Mouse (Mus musculus): Measurements from ENCODE around the gene Vps33a. TPM values are rescaled to one million over a fixed set of nuclear protein-coding genes. Genes with fewer than 3 reads are reported as not detected.

Vps33a gene
- polyA plus RNA-seq (2016; fragmentation: Nextera tagmentation; extraction: Ambion mirVana) = 28.1 and 32.0 TPM in 2 replicates

DNA sequence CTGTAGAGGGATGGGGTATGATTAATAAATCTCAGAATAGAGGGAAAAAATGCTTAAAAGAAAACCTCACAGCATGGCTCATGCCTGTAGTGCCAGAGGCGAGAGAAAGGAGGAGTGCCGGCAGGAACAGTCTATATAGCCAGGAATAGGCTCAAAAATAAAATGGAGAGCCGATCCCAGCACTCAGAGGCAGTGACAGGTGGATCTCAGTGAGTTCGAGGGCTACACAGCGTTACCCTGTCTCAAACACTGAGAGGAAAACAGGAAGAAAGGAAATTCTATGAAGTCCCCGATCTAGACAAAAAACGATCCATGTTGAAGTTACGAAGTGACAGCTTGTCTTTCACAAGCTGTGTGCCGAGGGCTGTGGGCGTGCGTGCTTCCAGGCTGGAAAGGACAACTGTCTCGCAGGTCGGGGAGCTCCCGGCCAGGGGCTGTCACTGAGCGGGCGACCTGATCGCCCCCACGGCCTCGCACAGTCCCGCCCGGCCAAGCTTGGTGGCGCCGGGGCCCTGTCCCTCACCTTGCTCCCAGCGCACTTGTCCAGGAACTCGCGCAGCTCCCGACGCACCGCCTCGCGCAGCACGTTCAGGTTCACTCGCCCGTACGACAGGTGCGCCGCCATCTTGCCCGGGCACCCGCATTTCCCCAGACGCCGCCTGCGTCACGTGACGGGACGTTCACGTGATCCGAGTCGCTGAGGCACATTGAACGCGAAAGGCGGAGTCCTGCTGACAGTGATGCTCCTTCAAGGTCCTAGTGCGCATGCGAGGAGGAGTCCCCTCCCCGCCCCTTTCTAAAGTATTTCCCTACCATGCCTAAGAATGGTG lies at the start of gene Vps33a:
TSS of gene Vps33a (minus strand) at position 682 of the 830 bp plus-strand sequence.
- Histone ChIP-seq H3K36me3 (replicated peaks) (peaks cover 32% of the 10 kb centered on the region), H3K27me3 (replicated peaks; ENCODE audit: low read depth, poor library complexity, severe bottlenecking) (no peaks in the 10 kb centered on the region), H3K9me3 (no peaks in the 10 kb centered on the region), H3K27ac (replicated peaks) (peak within 1 kb of the TSS; percentile 87), H3K4me3 (peak within 1 kb of the TSS; percentile 98), H3K4me1 (peaks cover 9% of the 10 kb centered on the region)
- under 1% methylated on average over 54 of the region's 54 CpGs for WGBS
- DNase-seq (ENCODE audit: low spot score) = peak; percentile 98

- Histone ChIP-seq H3K4me3 (no peak overlapping the region), H3K36me3 (replicated peaks) (peaks cover 61% of the 10 kb centered on the region), H3K27me3 (replicated peaks; ENCODE audit: low read depth, poor library complexity, severe bottlenecking) (no peaks in the 10 kb centered on the region), H3K4me1 (no peaks in the 10 kb centered on the region), H3K9me3 (no peaks in the 10 kb centered on the region), H3K27ac (replicated peaks) (no peak overlapping the region)
- peak; percentile 17 for DNase-seq (ENCODE audit: low spot score)
- 70% methylated on average over 13 of the region's 13 CpGs for WGBS
Observed at GRCm38 (mm10) chr5:123622421-123622820, 49.6 kb upstream of the Vps33a start.

GRCm38 (mm10) chr5:123618558-123618957 lies 45.7 kb upstream of the Vps33a start:
- no peak overlapping the region for H3K27ac ChIP-seq (replicated peaks)
- no peaks in the 10 kb centered on the region for H3K9me3 ChIP-seq
- H3K27me3 ChIP-seq (replicated peaks; ENCODE audit: low read depth, poor library complexity, severe bottlenecking) = no peaks in the 10 kb centered on the region
- DNase-seq (ENCODE audit: low spot score) = peak; percentile 18
- peaks cover 82% of the 10 kb centered on the region for H3K36me3 ChIP-seq (replicated peaks)
- H3K4me1 ChIP-seq = no peaks in the 10 kb centered on the region
- WGBS = 68% methylated on average over 2 of the region's 2 CpGs
- H3K4me3 ChIP-seq = no peak overlapping the region

DNA sequence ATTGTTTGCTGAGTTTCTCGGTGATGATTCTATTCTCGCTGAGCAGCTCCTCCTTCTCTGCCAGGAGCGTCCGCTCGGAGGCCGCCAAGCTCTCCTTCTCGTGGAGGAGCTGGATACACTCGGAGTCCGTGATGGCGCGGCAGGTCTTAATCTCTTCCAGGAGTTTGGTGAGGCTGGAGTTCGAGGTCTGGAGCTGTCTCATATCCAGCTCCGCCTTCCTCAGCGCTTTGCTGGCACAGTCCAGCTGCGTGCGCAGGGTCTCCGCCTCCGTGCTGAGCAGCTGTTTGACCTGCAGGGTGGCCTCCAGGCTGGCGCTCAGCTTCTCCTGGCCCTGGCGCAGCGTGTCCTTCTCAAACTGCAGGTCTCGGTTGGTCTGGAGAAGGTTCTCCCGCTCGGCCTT lies 41.4 kb upstream of the Vps33a start:
- no peak overlapping the region for H3K27ac ChIP-seq (replicated peaks)
- H3K4me1 ChIP-seq = no peaks in the 10 kb centered on the region
- WGBS = 92% methylated on average over 24 of the region's 24 CpGs
- H3K4me3 ChIP-seq = no peak overlapping the region
- peaks cover 89% of the 10 kb centered on the region for H3K36me3 ChIP-seq (replicated peaks)
- no peaks in the 10 kb centered on the region for H3K27me3 ChIP-seq (replicated peaks; ENCODE audit: low read depth, poor library complexity, severe bottlenecking)
- no peak for DNase-seq (ENCODE audit: low spot score)
- no peaks in the 10 kb centered on the region for H3K9me3 ChIP-seq

DNA sequence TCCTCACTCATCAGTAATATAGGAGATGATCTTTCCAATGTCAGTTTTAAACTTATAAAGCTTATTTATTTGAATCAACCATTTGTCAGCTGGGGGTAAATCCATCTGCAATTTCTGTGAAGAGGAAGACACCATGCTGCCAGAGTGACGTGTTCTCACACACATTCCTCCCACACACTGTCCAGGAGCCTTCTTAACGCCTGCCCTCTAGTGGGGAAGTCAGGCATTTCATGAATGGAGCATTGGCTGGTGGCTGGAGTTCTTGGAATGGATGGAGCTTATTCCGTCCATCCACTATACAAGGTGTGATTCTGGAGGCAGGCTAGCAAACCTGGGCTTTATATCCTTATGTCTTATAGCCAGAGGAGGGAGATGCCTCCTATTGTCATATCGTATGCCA lies 37.0 kb upstream of the Vps33a start:
- Histone ChIP-seq H3K36me3 (replicated peaks) (peaks cover 94% of the 10 kb centered on the region), H3K9me3 (no peaks in the 10 kb centered on the region), H3K4me1 (no peaks in the 10 kb centered on the region), H3K27me3 (replicated peaks; ENCODE audit: low read depth, poor library complexity, severe bottlenecking) (no peaks in the 10 kb centered on the region), H3K4me3 (no peak overlapping the region), H3K27ac (replicated peaks) (no peak overlapping the region)
- WGBS = 34% methylated on average over 4 of the region's 4 CpGs
- DNase-seq (ENCODE audit: low spot score) = peak; percentile 71

DNA sequence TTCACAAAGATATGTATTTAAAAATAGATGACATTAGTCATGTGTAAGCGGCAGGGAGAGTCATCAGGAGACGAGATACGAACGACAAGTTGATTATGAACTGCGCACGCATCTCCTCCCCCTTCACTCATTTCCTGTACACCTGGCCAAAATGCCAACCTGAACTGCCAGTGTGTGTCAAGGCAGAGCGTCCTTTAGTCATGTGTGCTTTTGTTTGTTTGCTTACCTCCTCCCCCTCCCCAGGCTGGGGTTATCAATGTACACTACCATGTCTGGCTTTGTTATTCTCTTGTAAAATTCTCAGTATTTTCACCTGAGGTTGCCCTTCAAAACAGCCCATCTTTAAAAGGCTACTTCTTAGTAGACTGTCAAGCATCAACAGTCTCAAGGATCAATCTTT lies 36.6 kb upstream of the Vps33a start:
- no peaks in the 10 kb centered on the region for H3K4me1 ChIP-seq
- no peak for DNase-seq (ENCODE audit: low spot score)
- H3K4me3 ChIP-seq = no peak overlapping the region
- H3K36me3 ChIP-seq (replicated peaks) = peaks cover 91% of the 10 kb centered on the region
- no peaks in the 10 kb centered on the region for H3K9me3 ChIP-seq
- no peak overlapping the region for H3K27ac ChIP-seq (replicated peaks)
- WGBS = 94% methylated on average over 7 of the region's 7 CpGs
- no peaks in the 10 kb centered on the region for H3K27me3 ChIP-seq (replicated peaks; ENCODE audit: low read depth, poor library complexity, severe bottlenecking)

DNA sequence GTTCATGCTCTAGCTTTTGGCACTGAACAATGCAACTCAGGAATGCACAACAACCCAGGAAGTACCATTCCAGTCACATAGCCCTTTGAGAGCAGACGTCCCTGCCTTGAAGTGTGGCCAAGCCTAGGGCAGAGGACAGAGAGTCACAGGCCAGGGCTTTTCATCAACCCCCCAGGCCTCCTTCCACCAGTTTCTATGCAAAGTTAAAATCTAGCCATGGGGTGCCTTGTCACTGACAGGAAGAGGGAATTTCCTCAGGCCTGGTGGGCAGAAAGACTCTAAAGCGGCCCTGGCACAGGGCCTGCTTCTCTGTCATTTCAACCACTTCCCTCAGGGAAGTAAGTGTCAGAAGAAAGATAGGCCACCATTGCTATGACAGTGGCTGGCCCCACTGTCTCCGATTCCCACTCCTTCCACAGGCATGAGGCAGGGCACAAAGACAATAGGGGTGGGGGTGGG lies 34.4 kb upstream of the Vps33a start:
- no peaks in the 10 kb centered on the region for H3K9me3 ChIP-seq
- no peak overlapping the region for H3K4me3 ChIP-seq
- H3K27me3 ChIP-seq (replicated peaks; ENCODE audit: low read depth, poor library complexity, severe bottlenecking) = no peaks in the 10 kb centered on the region
- WGBS = 75% methylated on average over 3 of the region's 3 CpGs
- H3K36me3 ChIP-seq (replicated peaks) = peaks cover 83% of the 10 kb centered on the region
- no peak for DNase-seq (ENCODE audit: low spot score)
- no peaks in the 10 kb centered on the region for H3K4me1 ChIP-seq
- H3K27ac ChIP-seq (replicated peaks) = no peak overlapping the region

- no peaks in the 10 kb centered on the region for H3K4me1 ChIP-seq
- no peak overlapping the region for H3K27ac ChIP-seq (replicated peaks)
- 57% methylated on average over 11 of the region's 11 CpGs for WGBS
- peaks cover 82% of the 10 kb centered on the region for H3K36me3 ChIP-seq (replicated peaks)
- no peak for DNase-seq (ENCODE audit: low spot score)
- H3K9me3 ChIP-seq = no peaks in the 10 kb centered on the region
- no peak overlapping the region for H3K4me3 ChIP-seq
- H3K27me3 ChIP-seq (replicated peaks; ENCODE audit: low read depth, poor library complexity, severe bottlenecking) = no peaks in the 10 kb centered on the region
Observed at GRCm38 (mm10) chr5:123603496-123603895, 30.7 kb upstream of the Vps33a start.

GRCm38 (mm10) chr5:123602174-123602573 lies 29.3 kb upstream of the Vps33a start:
- H3K4me1 ChIP-seq = no peaks in the 10 kb centered on the region
- H3K4me3 ChIP-seq = no peak overlapping the region
- H3K36me3 ChIP-seq (replicated peaks) = peaks cover 78% of the 10 kb centered on the region
- no peak overlapping the region for H3K27ac ChIP-seq (replicated peaks)
- 90% methylated on average over 6 of the region's 6 CpGs for WGBS
- no peaks in the 10 kb centered on the region for H3K27me3 ChIP-seq (replicated peaks; ENCODE audit: low read depth, poor library complexity, severe bottlenecking)
- DNase-seq (ENCODE audit: low spot score) = no peak
- H3K9me3 ChIP-seq = no peaks in the 10 kb centered on the region

- no peak overlapping the region for H3K4me3 ChIP-seq
- no peak for DNase-seq (ENCODE audit: low spot score)
- H3K4me1 ChIP-seq = no peaks in the 10 kb centered on the region
- no peaks in the 10 kb centered on the region for H3K9me3 ChIP-seq
- H3K36me3 ChIP-seq (replicated peaks) = peaks cover 67% of the 10 kb centered on the region
- no peaks in the 10 kb centered on the region for H3K27me3 ChIP-seq (replicated peaks; ENCODE audit: low read depth, poor library complexity, severe bottlenecking)
- WGBS = 48% methylated on average over 6 of the region's 6 CpGs
- no peak overlapping the region for H3K27ac ChIP-seq (replicated peaks)
Observed at GRCm38 (mm10) chr5:123599319-123599718, 26.5 kb upstream of the Vps33a start.

GRCm38 (mm10) chr5:123593622-123594280 lies 20.9 kb upstream of the Vps33a start:
- Histone ChIP-seq H3K4me3 (no peak overlapping the region), H3K27me3 (replicated peaks; ENCODE audit: low read depth, poor library complexity, severe bottlenecking) (no peaks in the 10 kb centered on the region), H3K4me1 (no peaks in the 10 kb centered on the region), H3K9me3 (no peaks in the 10 kb centered on the region), H3K27ac (replicated peaks) (no peak overlapping the region), H3K36me3 (replicated peaks) (peaks cover 78% of the 10 kb centered on the region)
- no peak for DNase-seq (ENCODE audit: low spot score)
- WGBS = 87% methylated on average over 10 of the region's 10 CpGs

GRCm38 (mm10) chr5:123580043-123580442 lies 7.2 kb upstream of the Vps33a start:
- no peak overlapping the region for H3K27ac ChIP-seq (replicated peaks)
- 86% methylated on average over 6 of the region's 6 CpGs for WGBS
- H3K27me3 ChIP-seq (replicated peaks; ENCODE audit: low read depth, poor library complexity, severe bottlenecking) = no peaks in the 10 kb centered on the region
- DNase-seq (ENCODE audit: low spot score) = no peak
- H3K9me3 ChIP-seq = no peaks in the 10 kb centered on the region
- peaks cover 63% of the 10 kb centered on the region for H3K36me3 ChIP-seq (replicated peaks)
- peaks cover 4% of the 10 kb centered on the region; the same call in 1 of the 2 replicates for H3K4me1 ChIP-seq
- no peak overlapping the region for H3K4me3 ChIP-seq

GRCm38 (mm10) chr5:123576696-123577095 lies 3.9 kb upstream of the Vps33a start:
- DNase-seq (ENCODE audit: low spot score) = no peak
- Histone ChIP-seq H3K9me3 (no peaks in the 10 kb centered on the region), H3K4me3 (no peak overlapping the region), H3K27me3 (replicated peaks; ENCODE audit: low read depth, poor library complexity, severe bottlenecking) (no peaks in the 10 kb centered on the region), H3K27ac (replicated peaks) (no peak overlapping the region), H3K36me3 (replicated peaks) (peaks cover 40% of the 10 kb centered on the region), H3K4me1 (peaks cover 7% of the 10 kb centered on the region)
- WGBS = 79% methylated on average over 3 of the region's 3 CpGs

Data from embryonic facial prominence, embryonic 10.5 days (tissue).